Mouse (Mus musculus) hindbrain, embryonic 16.5 days (tissue): ENCODE measurements around the gene Pxmp4. TPM values are rescaled to one million over a fixed set of nuclear protein-coding genes. Genes with fewer than 3 reads are reported as not detected.
A peak's percentile ranks its signal among the peaks of the same experiment; 100 is the strongest.

Experiments used
- ATAC-seq: fragments of 200-750 bp; cut with Nextera tagmentation; 2 replicates; pipeline ENCODE4 v1.8.0; 2017; ENCODE audit warnings: moderate TSS enrichment, moderate library complexity
- H3K27ac ChIP-seq: fragments of 300-500 bp; sonication (generic); 2 replicates; pipeline ENCODE4 v1.5.1; 2014; ENCODE audit warnings: low read depth, mild to moderate bottlenecking, control low read depth, low read length, moderate library complexity
- H3K27me3 ChIP-seq: fragments of 300-500 bp; sonication (generic); replicated peaks from 2 replicates; pipeline ENCODE4 v1.6.1; 2014; ENCODE audit warnings: low read length; ENCODE audit not compliant: control insufficient read depth, insufficient read depth
- H3K36me3 ChIP-seq: fragments of 300-500 bp; sonication (generic); 2 replicates; pipeline ENCODE4 v1.6.1; 2014; ENCODE audit warnings: mild to moderate bottlenecking, low read length, moderate library complexity, mixed read lengths; ENCODE audit not compliant: control insufficient read depth, insufficient read depth
- H3K4me1 ChIP-seq: fragments of 300-500 bp; sonication (generic); 2 replicates; pipeline ENCODE4 v1.6.1; 2014; ENCODE audit warnings: low read depth, low read length; ENCODE audit not compliant: control insufficient read depth, insufficient read depth
- H3K4me2 ChIP-seq: fragments of 300-500 bp; sonication (generic); 2 replicates; pipeline ENCODE4 v1.6.1; 2014; ENCODE audit warnings: mild to moderate bottlenecking, low read length, control low read depth, moderate library complexity
- H3K4me3 ChIP-seq: fragments of 300-500 bp; sonication (generic); 2 replicates; pipeline ENCODE4 v1.5.1; 2014; ENCODE audit warnings: mild to moderate bottlenecking, low read length, control low read depth, moderate library complexity
- H3K9ac ChIP-seq: fragments of 300-500 bp; sonication (generic); 2 replicates; pipeline ENCODE4 v1.6.1; 2014; ENCODE audit warnings: low read depth, mild to moderate bottlenecking, control low read depth, low read length, moderate library complexity
- H3K9me3 ChIP-seq: fragments of 300-500 bp; sonication (generic); 2 replicates; pipeline ENCODE4 v1.6.1; 2014; ENCODE audit warnings: mild to moderate bottlenecking, low read length, moderate library complexity; ENCODE audit not compliant: control insufficient read depth
- WGBS: fragments of 180-500 bp; shearing (Covaris S2); extraction: QIAGEN DNeasy Blood & Tissue Kit; methylation state at CpG from one replicate; pipeline ENCODE4 v1.1.7; 2014; 5-methylcytosine and 5-hydroxymethylcytosine counted together
- polyA plus RNA-seq: library from polyadenylated mRNA; unstranded; fragments of >200 nt; fragmentation: Nextera tagmentation; extraction: Ambion mirVana; gene quantifications from 2 replicates; pipeline ENCODE4 v1.2.1, GENCODE M21; 2015

Pxmp4 gene
- polyA plus RNA-seq, 1 experiment from 2014 or later: 20.6 TPM

GRCm38 (mm10) chr2:154581421-154581820 is 22.1 kb downstream of the Pxmp4 start:
- H3K36me3 ChIP-seq: no peaks in the 10 kb centered on the region
- ATAC-seq: no peak
- no peak overlapping the region for H3K4me2 ChIP-seq
- no peak overlapping the region for H3K9ac ChIP-seq
- H3K4me3 ChIP-seq: no peak overlapping the region
- H3K9me3 ChIP-seq: no peaks in the 10 kb centered on the region
- WGBS: 94% methylated on average over 1 of the region's 1 CpGs
- H3K4me1 ChIP-seq: peaks cover 25% of the 10 kb centered on the region
- no peak overlapping the region for H3K27ac ChIP-seq
- H3K27me3 ChIP-seq: no peaks in the 10 kb centered on the region

- 76% methylated on average over 8 of the region's 8 CpGs for WGBS
- Histone ChIP-seq H3K27ac (no peak overlapping the region), H3K4me3 (no peak overlapping the region), H3K9ac (no peak overlapping the region), H3K27me3 (no peaks in the 10 kb centered on the region), H3K36me3 (no peaks in the 10 kb centered on the region), H3K4me1 (peaks cover 22% of the 10 kb centered on the region), H3K9me3 (no peaks in the 10 kb centered on the region), H3K4me2 (no peak overlapping the region)
- ATAC-seq: no peak
Observed at GRCm38 (mm10) chr2:154580586-154580985, 22.9 kb downstream of the Pxmp4 start.

GRCm38 (mm10) chr2:154577744-154578067 is 25.8 kb downstream of the Pxmp4 start:
- no peak overlapping the region for H3K4me3 ChIP-seq
- no peak overlapping the region for H3K4me2 ChIP-seq
- 0 out of 2 replicates have a peak, but pooled peaks have one; percentile 20 for ATAC-seq
- no peak overlapping the region; the same call in 1 of the 2 replicates for H3K9ac ChIP-seq
- H3K27ac ChIP-seq: no peak overlapping the region
- no peaks in the 10 kb centered on the region for H3K36me3 ChIP-seq
- H3K9me3 ChIP-seq: no peaks in the 10 kb centered on the region
- H3K27me3 ChIP-seq: no peaks in the 10 kb centered on the region
- WGBS: 49% methylated on average over 6 of the region's 6 CpGs
- H3K4me1 ChIP-seq: peaks cover 8% of the 10 kb centered on the region

- Histone ChIP-seq H3K27me3 (no peaks in the 10 kb centered on the region), H3K27ac (0 out of 2 replicates have a peak overlapping the region, but pooled peaks have one; percentile 34), H3K4me2 (no peak overlapping the region), H3K9ac (peak overlapping the region; percentile 13; the same call in 1 of the 2 replicates), H3K4me1 (peaks cover 8% of the 10 kb centered on the region), H3K9me3 (no peaks in the 10 kb centered on the region), H3K4me3 (no peak overlapping the region), H3K36me3 (no peaks in the 10 kb centered on the region)
- 20% methylated on average over 12 of the region's 12 CpGs for WGBS
- ATAC-seq: 0 out of 2 replicates have a peak, but pooled peaks have one; percentile 21
Observed at GRCm38 (mm10) chr2:154576876-154577743, 26.4 kb downstream of the Pxmp4 start.

GRCm38 (mm10) chr2:154574271-154574670 is 29.2 kb downstream of the Pxmp4 start:
- Histone ChIP-seq H3K4me1 (peaks cover 13% of the 10 kb centered on the region), H3K27me3 (no peaks in the 10 kb centered on the region), H3K9ac (no peak overlapping the region), H3K4me2 (no peak overlapping the region), H3K9me3 (no peaks in the 10 kb centered on the region), H3K4me3 (no peak overlapping the region), H3K36me3 (no peaks in the 10 kb centered on the region), H3K27ac (no peak overlapping the region)
- 31% methylated on average over 7 of the region's 7 CpGs for WGBS
- ATAC-seq: no peak

- H3K4me1 ChIP-seq: peaks cover 24% of the 10 kb centered on the region
- H3K9ac ChIP-seq: no peak overlapping the region
- ATAC-seq: no peak
- no peak overlapping the region for H3K4me2 ChIP-seq
- no peaks in the 10 kb centered on the region for H3K9me3 ChIP-seq
- no peak overlapping the region for H3K27ac ChIP-seq
- no peak overlapping the region for H3K4me3 ChIP-seq
- no peaks in the 10 kb centered on the region for H3K27me3 ChIP-seq
- 80% methylated on average over 3 of the region's 3 CpGs for WGBS
- no peaks in the 10 kb centered on the region for H3K36me3 ChIP-seq
Observed at GRCm38 (mm10) chr2:154572996-154573395, 30.5 kb downstream of the Pxmp4 start.

- H3K36me3 ChIP-seq: no peaks in the 10 kb centered on the region
- H3K9me3 ChIP-seq: no peaks in the 10 kb centered on the region
- 64% methylated on average over 8 of the region's 8 CpGs for WGBS
- no peaks in the 10 kb centered on the region for H3K27me3 ChIP-seq
- no peak overlapping the region for H3K27ac ChIP-seq
- H3K4me2 ChIP-seq: no peak overlapping the region
- no peak for ATAC-seq
- H3K9ac ChIP-seq: no peak overlapping the region
- no peak overlapping the region for H3K4me3 ChIP-seq
- peaks cover 18% of the 10 kb centered on the region for H3K4me1 ChIP-seq
Observed at GRCm38 (mm10) chr2:154571976-154572375, 31.5 kb downstream of the Pxmp4 start.

- H3K27me3 ChIP-seq: no peaks in the 10 kb centered on the region
- H3K4me3 ChIP-seq: no peak overlapping the region
- no peaks in the 10 kb centered on the region for H3K36me3 ChIP-seq
- 80% methylated on average over 4 of the region's 4 CpGs for WGBS
- no peak overlapping the region for H3K9ac ChIP-seq
- no peak overlapping the region for H3K27ac ChIP-seq
- no peaks in the 10 kb centered on the region for H3K9me3 ChIP-seq
- ATAC-seq: no peak
- H3K4me2 ChIP-seq: no peak overlapping the region
- peaks cover 16% of the 10 kb centered on the region for H3K4me1 ChIP-seq
Observed at GRCm38 (mm10) chr2:154571266-154571665, 32.2 kb downstream of the Pxmp4 start.

- Histone ChIP-seq H3K36me3 (no peaks in the 10 kb centered on the region), H3K27me3 (no peaks in the 10 kb centered on the region), H3K27ac (no peak overlapping the region; the same call in 1 of the 2 replicates), H3K4me1 (peaks cover 18% of the 10 kb centered on the region), H3K9me3 (no peaks in the 10 kb centered on the region), H3K4me2 (peak overlapping the region; percentile 99), H3K4me3 (no peak overlapping the region), H3K9ac (no peak overlapping the region)
- ATAC-seq: no peak
- WGBS: 63% methylated on average over 4 of the region's 4 CpGs
Observed at GRCm38 (mm10) chr2:154570666-154571065, 32.8 kb downstream of the Pxmp4 start.
